Mouse (Mus musculus) brain, embryonic 14.5 days (tissue): ENCODE data around the gene Ppp6r2. TPM values are rescaled to one million over a fixed set of nuclear protein-coding genes. Genes with fewer than 3 reads are reported as not detected.

Experiments
- DNase-seq: peaks from one replicate; pipeline ENCODE4 v3.0.0-alpha.2; 2011; ENCODE audit warnings: low read depth
- CTCF ChIP-seq: fragments of 200-500 bp; IDR thresholded peaks from 2 replicates; pipeline ENCODE4 v1.5.1; 2012; ENCODE audit warnings: inconsistent platforms, mild to moderate bottlenecking, moderate library complexity, borderline replicate concordance; ENCODE audit not compliant: insufficient read depth, insufficient read length; ENCODE audit errors: extremely low read depth
- POLR2A ChIP-seq: fragments of 200-500 bp; IDR thresholded peaks from 2 replicates; pipeline ENCODE4 v1.6.1; 2012; ENCODE audit warnings: mild to moderate bottlenecking, inconsistent platforms, borderline replicate concordance; ENCODE audit not compliant: poor library complexity, insufficient read depth, insufficient read length, severe bottlenecking; ENCODE audit errors: extremely low read depth
- polyA plus RNA-seq: library from polyadenylated mRNA; depleted of rRNA; stranded (reverse); fragments of >200 nt; gene quantifications from 2 replicates; pipeline ENCODE4 v1.2.3, GENCODE M21; 2012

Gene Ppp6r2
- polyA plus RNA-seq, 1 experiment, result 168 TPM

DNA sequence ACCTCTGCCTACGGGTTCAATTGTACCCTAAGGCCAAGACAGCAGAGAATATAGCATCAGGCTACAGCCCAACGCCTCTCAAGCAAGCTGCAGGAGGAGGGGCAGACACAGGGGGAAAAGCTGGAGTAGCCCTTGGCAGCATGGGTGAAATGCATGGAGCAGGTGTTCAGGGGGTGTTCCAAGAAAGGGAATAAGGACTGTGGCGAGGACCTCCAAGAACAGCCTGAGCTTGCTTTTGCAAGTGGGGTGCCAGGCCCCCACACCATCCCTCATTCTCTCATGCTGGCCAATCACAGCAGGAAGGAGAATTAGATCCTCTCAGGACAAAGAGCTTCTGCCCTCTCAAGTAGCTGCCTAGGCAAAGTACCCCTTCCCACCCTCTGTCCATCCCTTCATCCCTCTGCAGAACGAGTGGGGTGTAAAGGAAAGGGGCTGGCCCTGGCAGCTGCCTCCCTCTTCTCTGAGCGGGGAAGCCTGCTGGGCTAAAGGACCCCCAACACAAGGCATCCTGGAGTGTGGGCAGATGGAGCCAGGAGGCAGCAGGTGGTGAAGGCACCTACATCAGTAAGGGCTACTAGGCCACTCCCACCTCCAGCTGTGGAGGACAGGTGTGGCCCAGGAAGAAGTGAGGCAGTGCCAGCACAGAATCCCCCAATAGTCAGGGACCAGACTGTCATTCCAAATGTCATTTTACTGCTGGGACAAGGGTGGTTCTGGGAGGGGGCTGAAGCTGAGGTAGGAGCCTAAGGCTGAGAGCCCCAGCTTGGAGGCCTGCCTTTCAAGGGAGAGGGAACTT lies 27.0 kb upstream of the Ppp6r2 start:
- no peak for TF ChIP-seq CTCF
- TF ChIP-seq POLR2A, result no peak
- no peak for DNase-seq

DNA sequence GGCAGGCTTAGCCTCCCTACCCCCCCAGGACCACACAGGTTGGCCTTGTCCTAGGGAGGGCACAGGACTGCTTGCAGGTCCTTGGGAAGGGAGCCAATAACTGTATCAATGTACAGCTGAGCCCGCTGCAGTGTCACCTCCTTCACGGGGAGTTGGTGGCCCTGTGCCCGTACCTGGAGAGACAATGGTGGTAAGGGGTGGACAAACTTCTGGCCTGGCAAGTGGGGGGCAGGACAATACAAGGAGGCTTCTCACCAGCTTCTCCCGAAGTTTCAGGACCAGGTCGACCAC lies 26.5 kb upstream of the Ppp6r2 start:
- DNase-seq, result no peak
- TF ChIP-seq POLR2A (no peak), CTCF (no peak)

DNA sequence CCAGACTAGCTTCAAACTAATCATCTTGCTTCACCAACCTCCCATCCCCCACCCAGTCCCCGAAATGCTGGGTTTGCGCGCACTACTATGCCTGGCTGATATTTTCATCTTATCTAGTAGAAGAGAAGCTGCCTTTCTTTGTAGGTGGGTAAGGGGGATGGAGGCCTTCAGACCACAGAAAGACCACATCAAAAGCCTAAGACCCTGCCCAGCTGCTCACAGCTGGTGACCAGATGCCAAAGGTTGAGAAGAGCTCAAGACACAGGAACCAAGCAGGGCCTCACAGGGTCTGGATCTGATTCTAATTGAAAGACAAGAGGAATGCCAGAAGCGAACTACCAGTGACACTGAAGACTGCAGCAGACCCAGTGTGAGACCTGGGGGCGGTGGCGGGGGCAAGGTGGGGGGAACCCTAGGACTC lies 16.1 kb upstream of the Ppp6r2 start:
- no peak for TF ChIP-seq CTCF
- no peak for TF ChIP-seq POLR2A
- peak; percentile 42 for DNase-seq

DNA sequence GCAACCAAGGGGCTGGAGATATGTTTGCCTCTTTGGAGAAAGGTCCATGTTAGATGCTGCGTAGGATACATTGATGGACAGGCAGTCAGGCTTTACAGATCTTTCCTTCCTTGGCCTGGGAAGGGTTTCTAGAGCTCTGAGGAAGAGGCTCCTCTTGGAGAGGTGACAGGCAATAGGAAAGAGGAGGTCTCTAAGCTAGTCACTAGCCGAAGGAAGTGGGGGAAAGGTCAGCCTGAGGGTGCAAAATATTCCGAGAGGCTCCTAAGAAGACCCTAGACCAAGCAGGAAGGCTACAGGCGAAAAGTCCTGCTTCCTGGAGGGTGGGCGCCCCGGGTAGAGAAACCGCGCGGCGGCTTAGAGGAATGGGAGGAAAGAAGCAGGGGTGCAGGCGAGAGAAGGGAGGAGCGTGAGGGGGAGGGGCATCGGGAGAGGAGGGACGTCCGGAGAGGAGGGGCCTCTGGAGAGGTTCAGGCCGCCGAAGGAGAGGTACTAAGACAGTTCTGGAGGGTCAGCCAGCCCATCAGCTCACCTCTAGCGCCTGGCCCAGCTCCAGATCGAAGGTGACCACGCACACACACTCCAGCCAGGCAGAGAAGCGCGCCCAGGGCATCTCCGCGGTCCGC lies 15.6 kb upstream of the Ppp6r2 start:
- DNase-seq, result peak; percentile 96
- peak; percentile 65; the same call in 1 of the 2 replicates for TF ChIP-seq POLR2A
- no peak for TF ChIP-seq CTCF

GRCm38 (mm10) chr15:89196313-89196706 lies 15.0 kb upstream of the Ppp6r2 start, which contains the start of gene Dennd6b:
Gene Dennd6b (minus strand): TSS chr15:89196496.
- DNase-seq, result peak; percentile 98
- TF ChIP-seq POLR2A, result peak; percentile 4; the same call in 1 of the 2 replicates
- TF ChIP-seq CTCF, result peak; percentile 92

DNA sequence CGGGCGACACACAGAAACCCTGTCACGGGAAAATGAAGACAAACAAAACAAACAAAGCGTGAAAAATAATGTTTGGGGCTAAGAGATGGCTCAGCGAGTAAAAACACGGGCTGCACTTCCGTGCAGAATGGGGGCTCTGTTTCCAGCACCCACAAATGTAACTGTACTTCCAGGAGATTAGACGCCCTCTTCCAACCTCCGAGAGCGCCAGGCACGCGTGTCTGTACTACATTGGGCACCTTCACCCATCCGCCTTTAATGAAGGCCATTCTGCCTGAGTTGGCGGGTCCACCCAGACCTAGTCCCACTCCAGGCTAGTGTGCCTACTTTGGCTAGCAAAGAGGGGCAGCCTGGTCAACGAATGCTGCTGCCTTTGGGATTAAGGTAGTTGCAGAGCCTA lies 14.3 kb upstream of the Ppp6r2 start:
- peak; percentile 31 for DNase-seq
- no peak for TF ChIP-seq POLR2A
- TF ChIP-seq CTCF, result no peak

GRCm38 (mm10) chr15:89207457-89207856 lies 3.9 kb upstream of the Ppp6r2 start:
- no peak for DNase-seq
- TF ChIP-seq CTCF (no peak), POLR2A (no peak)

DNA sequence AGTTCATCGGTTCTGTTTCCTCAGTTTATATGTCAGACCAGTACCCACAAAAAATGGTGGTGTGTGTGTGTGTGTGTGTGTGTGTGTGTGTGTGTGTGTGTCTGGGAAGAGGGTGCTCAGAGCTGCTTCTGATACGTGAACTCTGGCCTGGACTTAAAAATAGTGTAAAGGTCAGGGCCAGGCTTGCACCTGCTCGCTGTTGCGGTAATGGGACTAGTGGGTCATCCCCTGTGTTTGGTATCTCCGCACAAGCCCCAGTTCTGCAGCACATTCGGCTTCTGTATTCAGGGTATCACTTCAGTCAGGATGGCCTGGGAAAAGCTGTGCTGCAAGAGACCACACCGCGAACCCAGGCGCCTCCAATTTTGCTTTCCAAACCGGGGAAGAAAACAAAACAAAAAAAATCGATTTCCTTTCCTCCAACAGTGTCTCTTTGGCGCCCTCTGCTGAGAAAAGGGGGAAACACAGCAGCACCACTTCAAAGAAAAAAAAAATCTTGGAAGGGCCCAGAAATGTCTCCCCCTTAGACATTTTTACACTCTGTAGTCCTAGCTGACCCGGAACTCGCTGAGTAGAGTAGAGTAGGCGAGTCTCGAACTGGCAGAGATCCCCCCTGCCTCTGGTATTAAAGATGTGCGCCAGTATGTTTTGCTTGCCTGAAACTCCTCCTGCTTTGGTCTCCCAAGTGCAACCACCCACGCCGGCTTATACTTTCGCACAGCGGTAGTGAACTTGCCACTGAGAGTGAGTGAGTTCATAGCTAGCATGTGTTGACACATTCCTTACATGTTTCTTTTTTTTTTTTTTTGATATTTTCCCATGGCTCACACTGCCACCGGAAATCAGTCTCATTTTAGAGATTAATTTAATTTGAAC lies 1.2 kb upstream of the Ppp6r2 start:
- TF ChIP-seq CTCF (peak; percentile 76; the same call in 1 of the 2 replicates), POLR2A (no peak)
- DNase-seq, result peak; percentile 93

DNA sequence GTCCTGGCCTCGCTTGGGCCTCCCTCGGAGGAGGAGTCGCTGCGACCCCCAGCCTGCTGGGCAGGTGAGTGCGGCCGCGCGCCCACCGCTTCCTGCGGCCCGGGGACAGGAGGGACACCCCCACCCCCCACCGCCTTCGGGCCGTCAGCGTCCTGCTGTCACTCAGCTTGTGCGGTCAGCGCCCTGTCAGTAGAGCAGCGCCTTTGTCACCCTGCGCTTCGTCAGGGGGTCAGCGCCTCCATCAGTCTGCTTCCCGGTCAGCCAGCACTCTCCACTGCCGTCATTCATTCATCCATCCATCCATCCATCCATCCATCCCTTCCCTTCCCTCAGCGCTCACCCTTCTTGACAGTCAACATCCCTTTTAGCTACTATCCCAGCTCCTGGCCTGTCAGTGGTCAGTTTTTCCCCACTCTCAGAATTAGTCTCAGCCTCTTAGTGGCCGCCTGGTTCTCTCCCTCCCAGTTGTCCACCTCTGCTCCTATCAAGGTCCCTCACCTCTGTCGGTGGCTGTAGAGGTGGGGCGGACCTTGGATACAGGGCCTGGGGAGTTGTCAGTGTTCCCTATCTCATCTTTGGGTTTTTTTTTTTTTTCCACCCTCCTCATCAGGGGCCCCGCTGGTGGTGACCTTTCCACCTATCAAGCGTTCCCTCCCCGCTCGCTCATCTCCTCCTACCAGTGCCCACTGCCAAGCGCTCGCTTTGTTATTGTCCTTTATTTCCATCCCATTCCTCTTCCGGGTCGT lies 536 bp downstream of the Ppp6r2 start:
- TF ChIP-seq POLR2A, result no peak
- TF ChIP-seq CTCF, result no peak
- peak; percentile 51 for DNase-seq

DNA sequence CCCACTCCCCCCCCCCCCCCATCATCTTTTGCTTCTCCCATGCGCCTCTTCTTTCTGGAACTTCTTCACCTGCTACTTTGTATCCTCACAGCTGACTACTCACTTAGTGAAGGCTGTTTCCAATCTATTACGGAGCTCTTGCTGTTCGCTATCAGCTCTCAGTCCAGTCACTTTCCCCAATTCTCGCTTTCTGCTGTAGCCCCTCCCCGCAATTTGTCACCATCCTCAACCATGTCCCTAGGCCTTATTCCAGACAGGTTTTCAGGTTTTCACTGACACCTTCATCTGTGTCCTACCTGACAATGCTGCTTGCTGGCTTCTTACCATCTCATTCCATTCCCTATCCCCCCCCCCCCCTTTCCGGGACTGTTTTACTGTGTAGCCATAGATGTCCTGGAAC lies 1.1 kb downstream of the Ppp6r2 start:
- TF ChIP-seq POLR2A (no peak), CTCF (no peak)
- DNase-seq, result no peak
